Mouse (Mus musculus): ENCODE results near the gene Mob4.

GRCm38 (mm10) chr1:55195021-55195420 lies 64.0 kb downstream of the Mob4 start:
- TF ChIP-seq HCFC1 (IDR thresholded peaks at IDR 0.05; ENCODE audit: borderline replicate concordance, insufficient read depth, low read length): no peak
- no peak for TF ChIP-seq ZC3H11A (IDR thresholded peaks at IDR 0.05; ENCODE audit: borderline replicate concordance, low read depth, low read length)
- TF ChIP-seq MAFK (IDR thresholded peaks at IDR 0.05; ENCODE audit: insufficient read depth, low read depth, low read length): no peak
